Mouse (Mus musculus) liver, embryonic 13.5 days (tissue): ENCODE data around the gene Nlrc5. TPM values are rescaled to one million over a fixed set of nuclear protein-coding genes. Genes with fewer than 3 reads are reported as not detected.

Experiments
- ATAC-seq: fragments of 200-750 bp; cut with Nextera tagmentation; 2 replicates; pipeline ENCODE4 v1.8.0; 2017; ENCODE audit warnings: low read depth, mild to moderate bottlenecking, moderate number of reproducible peaks, moderate library complexity
- DNase-seq: peaks from one replicate; pipeline ENCODE4 v3.0.0; 2022
- H3K27ac ChIP-seq: fragments of 300-500 bp; sonication (generic); 2 replicates; pipeline ENCODE4 v1.5.1; 2015; ENCODE audit warnings: moderate library complexity, mild to moderate bottlenecking, inconsistent platforms
- H3K27me3 ChIP-seq: fragments of 300-500 bp; sonication (generic); 2 replicates; pipeline ENCODE4 v1.6.1; 2015; ENCODE audit warnings: mild to moderate bottlenecking, inconsistent platforms
- H3K36me3 ChIP-seq: fragments of 300-500 bp; sonication (generic); 2 replicates; pipeline ENCODE4 v1.6.1; 2015; ENCODE audit warnings: mild to moderate bottlenecking, inconsistent platforms
- H3K4me1 ChIP-seq: fragments of 300-500 bp; sonication (generic); replicated peaks from 2 replicates; pipeline ENCODE4 v1.6.1; 2015; ENCODE audit warnings: inconsistent platforms
- H3K4me2 ChIP-seq: fragments of 300-500 bp; sonication (generic); 2 replicates; pipeline ENCODE4 v1.6.1; 2015; ENCODE audit warnings: inconsistent platforms, mild to moderate bottlenecking, moderate library complexity
- H3K4me3 ChIP-seq: fragments of 300-500 bp; sonication (generic); replicated peaks from 2 replicates; pipeline ENCODE4 v1.5.1; 2015; ENCODE audit warnings: mild to moderate bottlenecking, inconsistent platforms
- H3K9ac ChIP-seq: fragments of 300-500 bp; sonication (generic); 2 replicates; pipeline ENCODE4 v1.6.1; 2015; ENCODE audit warnings: mild to moderate bottlenecking, inconsistent platforms
- H3K9me3 ChIP-seq: fragments of 300-500 bp; sonication (generic); replicated peaks from 2 replicates; pipeline ENCODE4 v1.6.1; 2016; ENCODE audit warnings: inconsistent platforms
- WGBS: fragments of 180-500 bp; shearing (Covaris S2); methylation state at CpG from one replicate; pipeline ENCODE4 v1.1.7; 2015; ENCODE audit not compliant: insufficient replicate concordance; 5-methylcytosine and 5-hydroxymethylcytosine counted together
- polyA plus RNA-seq: library from polyadenylated mRNA; unstranded; fragments of >200 nt; fragmentation: Nextera tagmentation; extraction: Ambion mirVana; gene quantifications from 2 replicates; pipeline ENCODE4 v1.2.1, GENCODE M21; 2015

Gene Nlrc5
- polyA plus RNA-seq, 1 experiment from 2014 or later: 0.06 TPM

- Histone ChIP-seq H3K27ac (no peak overlapping the region), H3K27me3 (peaks cover 71% of the 10 kb centered on the region), H3K9ac (no peak overlapping the region), H3K36me3 (no peaks in the 10 kb centered on the region), H3K4me1 (peaks cover 7% of the 10 kb centered on the region; the same call in 1 of the 2 replicates), H3K4me3 (peak overlapping the region; percentile 59; the same call in 1 of the 2 replicates), H3K4me2 (peak overlapping the region; percentile 71), H3K9me3 (no peaks in the 10 kb centered on the region)
- no peak for DNase-seq
- 6% methylated on average over 8 of the region's 8 CpGs for WGBS
- ATAC-seq: no peak
Observed at GRCm38 (mm10) chr8:94532000-94532399, 97.8 kb downstream of the Nlrc5 start.

GRCm38 (mm10) chr8:94532525-94532872 is 98.3 kb downstream of the Nlrc5 start:
- Histone ChIP-seq H3K4me2 (peak overlapping the region; percentile 71), H3K4me1 (peaks cover 7% of the 10 kb centered on the region; the same call in 1 of the 2 replicates), H3K27ac (no peak overlapping the region), H3K9me3 (no peaks in the 10 kb centered on the region), H3K9ac (no peak overlapping the region), H3K4me3 (peak overlapping the region; percentile 59), H3K27me3 (peaks cover 74% of the 10 kb centered on the region), H3K36me3 (no peaks in the 10 kb centered on the region)
- DNase-seq: no peak
- no peak for ATAC-seq
- WGBS: under 1% methylated on average over 33 of the region's 34 CpGs

GRCm38 (mm10) chr8:94532873-94533671 is 98.9 kb downstream of the Nlrc5 start, which contains the start of gene Cpne2:
Cpne2 (plus strand) TSS chr8:94532990.
- Histone ChIP-seq H3K9me3 (no peaks in the 10 kb centered on the region), H3K4me1 (peaks cover 7% of the 10 kb centered on the region; the same call in 1 of the 2 replicates), H3K36me3 (no peaks in the 10 kb centered on the region), H3K9ac (peak within 1 kb of the TSS; percentile 45), H3K27me3 (peaks cover 74% of the 10 kb centered on the region), H3K4me2 (peak within 1 kb of the TSS; percentile 71), H3K4me3 (peak within 1 kb of the TSS; percentile 59), H3K27ac (no peak within 1 kb of the TSS)
- peak; percentile 69 for ATAC-seq
- peak; percentile 4 for DNase-seq
- under 1% methylated on average over 56 of the region's 81 CpGs for WGBS

- H3K4me2 ChIP-seq: no peak overlapping the region
- no peaks in the 10 kb centered on the region for H3K36me3 ChIP-seq
- 47% methylated on average over 4 of the region's 4 CpGs for WGBS
- H3K9me3 ChIP-seq: no peaks in the 10 kb centered on the region
- DNase-seq: no peak
- peaks cover 74% of the 10 kb centered on the region for H3K27me3 ChIP-seq
- H3K4me3 ChIP-seq: no peak overlapping the region
- H3K4me1 ChIP-seq: peaks cover 7% of the 10 kb centered on the region; the same call in 1 of the 2 replicates
- no peak for ATAC-seq
- H3K27ac ChIP-seq: no peak overlapping the region
- no peak overlapping the region for H3K9ac ChIP-seq
Observed at GRCm38 (mm10) chr8:94534612-94535011, 100.5 kb downstream of the Nlrc5 start.

- H3K4me1 ChIP-seq: peaks cover 7% of the 10 kb centered on the region; the same call in 1 of the 2 replicates
- WGBS: 67% methylated on average over 7 of the region's 7 CpGs
- H3K4me2 ChIP-seq: no peak overlapping the region
- H3K4me3 ChIP-seq: no peak overlapping the region
- no peak overlapping the region for H3K27ac ChIP-seq
- H3K9me3 ChIP-seq: no peaks in the 10 kb centered on the region
- no peaks in the 10 kb centered on the region for H3K36me3 ChIP-seq
- no peak overlapping the region for H3K9ac ChIP-seq
- ATAC-seq (no peak), DNase-seq (no peak)
- peaks cover 65% of the 10 kb centered on the region for H3K27me3 ChIP-seq
Observed at GRCm38 (mm10) chr8:94535631-94536030, 101.5 kb downstream of the Nlrc5 start.

GRCm38 (mm10) chr8:94537456-94537855 is 103.3 kb downstream of the Nlrc5 start:
- Histone ChIP-seq H3K9me3 (no peaks in the 10 kb centered on the region), H3K36me3 (no peaks in the 10 kb centered on the region), H3K27ac (no peak overlapping the region), H3K27me3 (peaks cover 47% of the 10 kb centered on the region), H3K4me3 (no peak overlapping the region), H3K4me2 (no peak overlapping the region), H3K9ac (no peak overlapping the region), H3K4me1 (peaks cover 7% of the 10 kb centered on the region; the same call in 1 of the 2 replicates)
- 64% methylated on average over 2 of the region's 2 CpGs for WGBS
- ATAC-seq (no peak), DNase-seq (no peak)

- Histone ChIP-seq H3K27ac (no peak overlapping the region), H3K4me1 (no peaks in the 10 kb centered on the region), H3K9me3 (no peaks in the 10 kb centered on the region), H3K4me3 (no peak overlapping the region), H3K27me3 (peaks cover 21% of the 10 kb centered on the region), H3K9ac (no peak overlapping the region), H3K4me2 (no peak overlapping the region), H3K36me3 (no peaks in the 10 kb centered on the region)
- ATAC-seq (no peak), DNase-seq (no peak)
- 78% methylated on average over 2 of the region's 2 CpGs for WGBS
Observed at GRCm38 (mm10) chr8:94540025-94540424, 105.9 kb downstream of the Nlrc5 start.

GRCm38 (mm10) chr8:94540889-94541795 is 107.0 kb downstream of the Nlrc5 start:
- peaks cover 10% of the 10 kb centered on the region for H3K27me3 ChIP-seq
- no peak overlapping the region for H3K9ac ChIP-seq
- H3K4me1 ChIP-seq: no peaks in the 10 kb centered on the region
- H3K27ac ChIP-seq: no peak overlapping the region
- no peak overlapping the region for H3K4me3 ChIP-seq
- H3K36me3 ChIP-seq: no peaks in the 10 kb centered on the region
- no peak for DNase-seq
- H3K4me2 ChIP-seq: no peak overlapping the region
- 52% methylated on average over 18 of the region's 18 CpGs for WGBS
- H3K9me3 ChIP-seq: no peaks in the 10 kb centered on the region
- no peak for ATAC-seq

- H3K27me3 ChIP-seq: no peaks in the 10 kb centered on the region
- H3K27ac ChIP-seq: no peak overlapping the region
- H3K9me3 ChIP-seq: no peaks in the 10 kb centered on the region
- no peaks in the 10 kb centered on the region for H3K36me3 ChIP-seq
- WGBS: 55% methylated on average over 8 of the region's 8 CpGs
- H3K9ac ChIP-seq: no peak overlapping the region
- no peak overlapping the region for H3K4me2 ChIP-seq
- H3K4me3 ChIP-seq: no peak overlapping the region
- no peak for ATAC-seq
- DNase-seq: no peak
- H3K4me1 ChIP-seq: no peaks in the 10 kb centered on the region
Observed at GRCm38 (mm10) chr8:94543981-94544380, 109.8 kb downstream of the Nlrc5 start.

GRCm38 (mm10) chr8:94549041-94549440 is 114.9 kb downstream of the Nlrc5 start:
- Histone ChIP-seq H3K9me3 (no peaks in the 10 kb centered on the region), H3K4me1 (no peaks in the 10 kb centered on the region), H3K27me3 (no peaks in the 10 kb centered on the region), H3K36me3 (no peaks in the 10 kb centered on the region), H3K4me3 (no peak overlapping the region), H3K9ac (no peak overlapping the region), H3K4me2 (no peak overlapping the region), H3K27ac (no peak overlapping the region)
- WGBS: 70% methylated on average over 5 of the region's 5 CpGs
- no peak for ATAC-seq
- no peak for DNase-seq

- Histone ChIP-seq H3K36me3 (no peaks in the 10 kb centered on the region), H3K9me3 (no peaks in the 10 kb centered on the region), H3K4me1 (no peaks in the 10 kb centered on the region), H3K27me3 (no peaks in the 10 kb centered on the region), H3K4me2 (no peak overlapping the region), H3K9ac (no peak overlapping the region), H3K27ac (no peak overlapping the region), H3K4me3 (no peak overlapping the region)
- ATAC-seq (no peak), DNase-seq (no peak)
- 34% methylated on average over 5 of the region's 5 CpGs for WGBS
Observed at GRCm38 (mm10) chr8:94549482-94549881, 115.3 kb downstream of the Nlrc5 start.
